In genomic region chr13:80950803-80951202, GRCm38 (mm10) we compare ENCODE assay signal across 11 mouse cellular contexts.
DNase-seq lines count a peak whose midpoint lies in the region; TF ChIP-seq lines count a peak whose summit lies in the region.
"Had no signal": no experiment of that assay in that cellular context is flagged by ENCODE, and none has a peak within 500 bp of the region (broad histone marks: within the 10 kb centered on the region; RNA-seq: fewer than 3 reads in every experiment).

No protein-coding gene starts in this region.

- intact Hi-C loops in gastrocnemius, adult 2 months (cut with DNase I) = no loop called here

- H3K4me3 ChIP-seq in gastrocnemius, adult 2 months = no peak overlapping the region
- H3K4me3 ChIP-seq in layer of hippocampus, adult 2 months = no peak overlapping the region

- peak overlapping the region; percentile 65 for H3K27ac ChIP-seq in gastrocnemius, adult 2 months
- H3K27ac ChIP-seq in layer of hippocampus, adult 2 months = peak overlapping the region; percentile 83; the same call in 1 of the 2 replicates

- no peak for DNase-seq in gastrocnemius, adult 2 months
- DNase-seq in gastrocnemius, postnatal 25 days = no peak
- DNase-seq in layer of hippocampus, adult 2 months (ENCODE audit: low spot score in 2 of 2) = no peak
- no peak for DNase-seq in layer of hippocampus, adult 11-12 months (ENCODE audit: low spot score)
- DNase-seq in fat pad, adult 2 months (ENCODE audit: extremely low read depth, low read depth, low spot score) = peak; percentile 90
- DNase-seq in gonadal fat pad, adult 2 months (ENCODE audit: low read depth) = peak; percentile 79
- DNase-seq in testis, postnatal 10 days (ENCODE audit: low spot score) = no peak
- DNase-seq in urinary bladder, adult 2 months (ENCODE audit: low spot score) = no peak
- DNase-seq: B cell, adult 2 months; cerebellum, adult 11 months; cerebellum, adult 11-12 months had no signal

- no peak for TF ChIP-seq CTCF in gastrocnemius, adult 2 months (IDR thresholded peaks at IDR 0.05)
- no peak for TF ChIP-seq CTCF in layer of hippocampus, adult 2 months (conservative IDR thresholded peaks at IDR 0.05)

Comparison
In these comparisons a context has a peak if more than half of its experiments do, and no peak if none do; other contexts are left out.
1. DNase-seq: peak in fat pad, adult 2 months (single experiment) and gonadal fat pad, adult 2 months (single experiment); none in gastrocnemius, adult 2 months (single experiment), gastrocnemius, postnatal 25 days (single experiment), layer of hippocampus, adult 2 months (0 of 2), layer of hippocampus, adult 11-12 months (single experiment), testis, postnatal 10 days (single experiment) and urinary bladder, adult 2 months (single experiment).